Mouse (Mus musculus) retina, adult 2 months (tissue): ENCODE data around the gene Gpr55.

Experiments
- DNase-seq: peaks from one replicate; pipeline ENCODE4 v3.0.0-alpha.2; 2012; ENCODE audit warnings: low read depth, low spot score

Gene Gpr55

GRCm38 (mm10) chr1:85916830-85917450 is 43.9 kb downstream of the Gpr55 start:
- no peak for DNase-seq

GRCm38 (mm10) chr1:85915890-85916289 is 44.9 kb downstream of the Gpr55 start:
- no peak for DNase-seq

DNA sequence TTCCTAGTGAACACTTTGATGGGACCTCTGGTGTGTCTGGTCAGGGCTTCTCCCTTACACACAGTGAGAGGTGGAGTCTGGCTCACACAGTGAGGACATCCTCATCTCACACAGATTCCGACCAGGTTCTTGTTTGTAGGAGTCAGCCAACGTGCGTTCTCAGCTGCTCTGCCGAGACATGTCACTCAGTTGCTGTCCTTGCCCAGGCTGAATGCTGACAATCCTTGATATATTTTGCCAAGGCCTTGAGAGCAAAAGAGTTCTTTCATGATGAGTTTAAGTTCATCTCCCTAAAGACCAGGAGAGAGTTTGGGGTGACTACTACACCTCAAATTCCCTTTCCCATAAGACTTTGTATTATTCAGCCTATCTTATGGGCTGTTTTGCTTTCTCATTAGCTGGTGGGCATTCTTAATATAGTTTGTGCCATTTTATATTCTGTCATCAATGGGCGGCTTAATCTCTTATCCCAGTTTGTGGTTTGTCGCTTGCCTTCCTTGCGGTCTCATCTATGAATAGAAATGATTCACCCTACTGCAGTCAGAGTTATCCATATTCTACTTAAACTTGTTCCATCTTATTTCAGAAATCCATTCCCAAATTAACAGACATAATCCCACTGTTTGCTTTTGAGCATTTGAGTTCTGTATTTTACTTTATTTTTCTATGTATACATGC is 47.6 kb downstream of the Gpr55 start:
- no peak for DNase-seq

GRCm38 (mm10) chr1:85908754-85909590 is 51.8 kb downstream of the Gpr55 start:
- DNase-seq = no peak

DNA sequence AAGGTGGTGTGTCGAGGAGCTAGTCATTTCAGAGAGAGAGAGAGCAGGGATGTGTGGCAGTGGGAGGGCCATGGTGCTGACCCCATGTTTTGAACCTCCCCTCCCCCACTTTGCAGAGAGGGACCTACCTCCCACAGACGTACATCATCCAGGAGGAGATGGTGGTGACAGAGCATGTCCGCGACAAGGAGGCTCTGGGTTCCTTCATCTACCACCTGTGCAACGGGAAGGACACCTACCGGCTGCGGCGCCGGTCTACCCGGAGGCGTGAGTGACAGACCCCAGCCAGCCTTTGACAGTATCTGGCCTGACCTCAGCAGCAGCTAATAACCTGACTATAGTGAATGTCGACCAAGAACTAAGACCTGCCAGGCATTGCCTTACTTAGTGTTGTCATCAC is 53.9 kb downstream of the Gpr55 start:
- no peak for DNase-seq

GRCm38 (mm10) chr1:85902108-85902561 is 58.7 kb downstream of the Gpr55 start:
- DNase-seq = no peak

GRCm38 (mm10) chr1:85901516-85902107 is 59.2 kb downstream of the Gpr55 start:
- no peak for DNase-seq

- no peak for DNase-seq
These were observed 60.1 kb downstream of the Gpr55 start for GRCm38 (mm10) chr1:85900521-85901333.

DNA sequence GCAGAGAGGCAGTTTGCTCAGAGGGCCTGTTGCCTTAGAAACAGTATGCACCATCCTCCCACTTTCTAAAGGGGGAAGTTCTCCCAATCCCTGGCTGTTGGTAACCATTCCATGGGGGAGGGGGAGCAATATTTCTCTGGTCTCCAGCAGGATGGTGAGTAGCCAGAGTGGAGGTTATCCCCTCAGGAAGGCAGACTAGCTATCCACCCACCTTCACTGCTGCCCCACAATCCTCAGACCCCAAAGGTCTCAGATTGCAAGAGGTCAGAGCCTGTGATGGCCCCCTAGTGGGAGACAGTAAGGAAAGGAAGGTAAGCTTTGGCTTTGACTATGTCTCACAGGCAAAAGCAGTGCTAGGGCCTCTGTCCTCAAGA is 61.4 kb downstream of the Gpr55 start:
- DNase-seq = no peak

- DNase-seq = no peak
These were observed 61.9 kb downstream of the Gpr55 start for GRCm38 (mm10) chr1:85898761-85899387.

DNA sequence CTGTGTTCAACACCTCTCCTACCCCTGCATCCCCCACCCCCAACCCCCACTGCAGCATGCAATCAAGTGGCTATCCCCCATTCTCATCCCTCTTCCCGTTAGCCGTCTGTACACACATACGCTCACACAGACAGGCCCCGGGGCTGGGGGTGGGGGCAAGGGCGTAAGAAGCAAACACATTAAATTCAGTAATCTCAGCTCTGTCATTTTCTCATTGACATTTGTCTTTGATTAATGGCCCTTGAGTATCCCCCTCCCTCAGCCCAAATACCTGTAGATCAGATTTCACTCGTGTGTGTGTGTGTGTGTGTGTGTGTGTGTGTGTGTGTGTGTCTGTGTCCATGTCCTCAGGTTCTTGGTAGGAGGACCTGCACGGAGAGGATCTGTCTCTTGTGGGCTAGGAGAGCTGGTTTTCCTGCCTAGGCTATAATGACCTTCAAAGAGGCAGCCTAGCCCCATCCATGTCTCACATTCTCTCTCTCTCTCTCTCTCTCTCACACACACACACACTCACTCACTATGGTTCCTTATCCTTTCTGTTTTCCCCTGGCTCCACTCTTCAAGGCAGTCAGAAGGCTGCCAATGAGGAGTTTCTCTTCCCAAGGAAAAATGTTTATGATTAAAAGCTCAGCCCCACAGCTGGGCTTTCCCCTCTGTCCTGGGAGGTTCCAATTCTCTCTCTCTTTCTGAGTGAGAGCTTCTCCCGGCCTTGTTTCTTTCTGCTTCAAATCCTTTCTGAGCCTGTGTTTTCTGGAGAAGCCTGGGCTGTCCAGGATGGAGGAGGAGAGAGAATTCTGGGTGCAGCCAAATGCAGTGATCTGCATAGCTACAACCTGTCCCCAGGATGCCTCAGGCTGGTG is 62.7 kb downstream of the Gpr55 start:
- DNase-seq = no peak

DNA sequence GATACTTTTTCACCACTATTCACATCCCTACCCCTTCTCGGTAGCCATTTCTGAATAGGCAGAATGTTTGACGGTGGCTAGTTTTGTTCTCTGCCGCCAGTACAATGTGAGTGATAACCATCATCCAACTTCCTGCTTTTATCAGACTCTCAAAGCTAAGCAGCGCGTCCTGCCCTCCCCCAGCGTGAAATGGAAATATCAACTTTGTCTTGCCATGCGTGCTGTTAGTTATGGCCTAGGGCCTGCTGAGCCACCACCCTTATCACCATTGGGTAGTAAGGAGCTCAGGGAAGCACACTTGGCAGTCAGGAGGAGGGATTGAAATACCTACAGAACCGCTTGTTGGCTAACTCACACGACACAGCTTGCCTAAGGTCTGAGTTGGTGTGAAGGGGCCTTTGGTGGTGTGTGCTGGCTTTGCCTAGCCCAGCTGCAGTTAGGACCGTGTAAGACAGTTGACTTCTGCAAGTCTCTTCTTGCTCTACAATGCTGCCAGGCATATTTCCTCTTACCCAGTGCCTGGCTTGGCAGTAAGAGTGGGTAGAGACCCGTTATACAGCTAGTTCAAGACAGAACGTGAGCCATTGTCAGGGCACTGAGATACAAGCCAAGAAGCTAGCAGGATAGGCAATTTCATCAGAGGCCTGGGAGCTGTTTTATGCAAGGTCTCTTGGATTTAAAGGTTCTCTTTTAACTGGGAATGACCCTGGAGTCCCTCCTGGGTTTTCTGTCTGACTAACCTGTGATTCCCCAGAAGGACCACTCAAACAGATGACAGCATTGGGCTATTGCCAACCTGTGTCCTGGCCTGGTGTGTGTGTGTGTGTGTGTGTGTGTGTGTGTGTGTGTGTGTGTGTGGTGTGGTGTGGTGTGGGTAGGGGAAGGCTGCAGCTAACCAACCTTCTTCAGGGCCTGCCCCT is 63.8 kb downstream of the Gpr55 start:
- DNase-seq = no peak

- DNase-seq = no peak
These were observed 64.7 kb downstream of the Gpr55 start for GRCm38 (mm10) chr1:85896110-85896509.

DNA sequence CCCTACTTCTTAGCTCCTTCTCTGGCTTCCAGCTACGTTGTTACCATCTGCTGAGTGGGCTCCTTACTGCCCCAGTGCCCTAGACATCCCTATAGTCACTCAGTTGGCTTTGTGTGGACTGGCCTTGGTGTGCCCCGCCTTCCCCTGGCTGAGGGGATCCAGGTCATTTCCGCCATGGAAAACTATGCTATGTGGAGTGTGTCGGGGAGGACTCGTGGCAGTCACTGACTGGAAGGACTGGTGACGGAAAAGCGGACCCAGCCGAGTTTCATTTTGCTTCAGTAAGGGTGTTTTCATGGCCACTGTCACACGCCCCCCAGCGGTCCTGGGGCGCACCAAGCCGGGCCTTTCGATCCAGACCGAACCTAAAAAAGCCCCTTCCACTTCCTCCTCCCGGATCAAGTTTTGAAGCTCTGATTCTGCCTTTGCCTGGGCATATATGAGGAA is 65.4 kb downstream of the Gpr55 start:
- DNase-seq = no peak

GRCm38 (mm10) chr1:85894748-85895360 is 66.0 kb downstream of the Gpr55 start:
- DNase-seq = no peak

- no peak for DNase-seq
These were observed 66.5 kb downstream of the Gpr55 start, which contains the start of gene Itm2c for GRCm38 (mm10) chr1:85894231-85894747. Itm2c (plus strand) TSS chr1:85894281.
